Mouse (Mus musculus) small intestine, adult 2 months (tissue): ENCODE results near the gene Edn1. TPM values are rescaled to one million over a fixed set of nuclear protein-coding genes. Genes with fewer than 3 reads are reported as not detected.

ENCODE experiments used
- H3K27ac ChIP-seq: fragments of 200-500 bp; 2 replicates; pipeline ENCODE4 v1.5.1; 2012; ENCODE audit warnings: low read depth, low read length, control low read depth, inconsistent platforms; ENCODE audit not compliant: insufficient read depth
- H3K27me3 ChIP-seq: fragments of 200-500 bp; 2 replicates; pipeline ENCODE4 v1.6.1; 2012; ENCODE audit warnings: mild to moderate bottlenecking, moderate library complexity, low read length, inconsistent platforms; ENCODE audit not compliant: control insufficient read depth, insufficient read depth
- H3K36me3 ChIP-seq: fragments of 200-500 bp; 2 replicates; pipeline ENCODE4 v1.6.1; 2012; ENCODE audit warnings: mild to moderate bottlenecking, low read length, control low read depth, inconsistent platforms; ENCODE audit not compliant: control insufficient read depth, insufficient read depth
- H3K4me1 ChIP-seq: fragments of 200-500 bp; 2 replicates; pipeline ENCODE4 v1.6.1; 2012; ENCODE audit warnings: low read length, inconsistent platforms, mixed read lengths; ENCODE audit not compliant: control insufficient read depth, insufficient read depth, insufficient read length
- H3K4me3 ChIP-seq: fragments of 200-500 bp; 2 replicates; pipeline ENCODE4 v1.5.1; 2012; ENCODE audit warnings: low read depth, mild to moderate bottlenecking, control low read depth, inconsistent platforms, low read length, moderate library complexity
- CTCF ChIP-seq: fragments of 200-500 bp; IDR thresholded peaks from 2 replicates; pipeline ENCODE4 v1.5.1; 2012; ENCODE audit warnings: low read depth, mild to moderate bottlenecking, control low read depth, inconsistent platforms, low read length, moderate library complexity, mixed read lengths; ENCODE audit not compliant: insufficient replicate concordance, insufficient read length; ENCODE audit errors: extremely low read depth
- POLR2A ChIP-seq: fragments of 200-500 bp; IDR thresholded peaks from 2 replicates; pipeline ENCODE4 v1.6.1; 2012; ENCODE audit warnings: low read depth, mild to moderate bottlenecking, control low read depth, inconsistent platforms, low read length, moderate library complexity
- WGBS: fragments of 180-500 bp; shearing (Covaris S2); methylation state at CpG from one replicate; pipeline ENCODE4 v1.1.7; 2018; 5-methylcytosine and 5-hydroxymethylcytosine counted together
- polyA plus RNA-seq: library from polyadenylated mRNA; depleted of rRNA; stranded (reverse); fragments of >200 nt; gene quantifications from 2 replicates; pipeline ENCODE4 v1.2.3, GENCODE M21; 2012

Gene Edn1
- polyA plus RNA-seq, 1 experiment: 2.4 TPM

DNA sequence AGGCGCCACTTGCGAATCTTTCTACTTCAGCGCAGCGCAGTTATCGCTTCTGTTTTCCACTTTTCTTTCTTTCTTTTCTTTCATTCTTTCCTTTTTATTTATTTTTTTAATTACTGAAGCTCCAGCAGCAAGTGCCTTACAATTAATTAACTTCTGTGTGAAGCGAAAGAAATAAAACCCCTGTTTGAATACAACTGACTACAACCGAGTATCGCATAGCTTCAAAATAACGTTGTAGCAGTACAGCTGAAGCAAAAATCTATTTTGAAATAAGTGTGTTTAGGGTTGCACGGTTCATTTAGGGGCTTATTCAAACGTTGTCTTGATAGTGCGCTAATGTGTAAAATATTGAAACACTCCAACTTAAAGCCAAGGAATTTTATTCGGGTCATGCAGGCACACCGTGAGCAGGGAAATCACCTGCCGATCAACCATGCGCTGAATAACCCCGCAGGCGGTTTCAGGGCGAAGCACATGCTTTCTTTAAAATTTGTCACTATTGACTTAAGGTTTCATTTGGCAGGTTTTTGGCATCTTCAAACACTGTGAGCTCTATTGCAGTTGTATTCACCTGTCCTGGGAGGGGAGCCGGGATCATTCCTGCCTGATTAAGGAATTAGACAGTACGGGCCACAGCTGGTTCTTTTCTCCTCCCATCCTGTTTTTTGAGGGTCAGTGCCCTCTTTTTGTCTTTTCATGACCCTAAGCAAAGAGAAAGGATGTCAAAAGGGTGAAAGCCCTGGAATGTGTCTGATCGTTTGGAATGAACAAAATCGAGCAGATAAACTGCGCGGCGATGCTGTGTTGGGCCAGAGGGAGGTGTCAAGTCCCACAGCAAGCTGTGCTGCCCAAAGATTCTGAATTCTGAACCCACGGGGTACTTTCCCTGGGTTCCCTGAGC lies 935 bp downstream of the Edn1 start:
- Histone ChIP-seq H3K27me3 (no peaks in the 10 kb centered on the region), H3K4me1 (peaks cover 13% of the 10 kb centered on the region), H3K4me3 (peak overlapping the region; percentile 64), H3K27ac (no peak overlapping the region), H3K36me3 (no peaks in the 10 kb centered on the region)
- TF ChIP-seq CTCF (peak; percentile 46; the same call in 1 of the 2 replicates), POLR2A (no peak)
- WGBS: 6% methylated on average over 27 of the region's 27 CpGs

DNA sequence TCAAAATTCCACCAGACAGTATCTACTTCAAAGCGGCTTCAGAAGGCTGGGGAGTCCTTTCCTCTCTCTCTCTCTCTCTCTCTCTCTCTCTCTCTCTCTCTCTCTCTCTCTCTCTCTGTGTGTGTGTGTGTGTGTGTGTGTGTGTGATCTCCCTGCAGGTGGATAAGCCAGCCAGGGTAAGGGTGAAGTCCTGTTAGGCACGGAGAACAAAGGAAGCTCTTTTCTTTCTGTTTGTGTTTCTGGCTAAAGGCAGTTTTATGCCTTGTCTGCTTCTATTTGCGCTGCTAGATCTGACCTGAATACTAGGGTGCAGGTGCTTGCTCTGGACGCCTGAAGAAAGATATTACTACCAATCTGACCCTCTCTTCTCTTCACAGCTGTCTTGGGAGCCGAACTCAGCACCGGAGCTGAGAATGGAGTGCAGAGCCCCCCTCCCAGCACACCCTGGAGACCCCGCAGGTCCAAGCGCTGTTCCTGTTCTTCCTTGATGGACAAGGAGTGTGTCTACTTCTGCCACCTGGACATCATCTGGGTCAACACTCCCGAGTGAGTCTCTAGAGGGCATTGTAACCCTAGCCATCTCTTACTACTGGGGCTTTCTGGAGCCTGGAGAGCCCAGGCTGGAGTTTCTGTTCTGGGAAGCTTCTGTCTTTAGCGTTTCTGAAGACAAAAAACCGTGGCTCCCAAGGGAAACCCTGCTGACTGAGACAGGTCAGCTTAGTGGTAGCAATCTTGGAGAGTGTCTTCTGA lies 2.1 kb downstream of the Edn1 start:
- Histone ChIP-seq H3K27me3 (no peaks in the 10 kb centered on the region), H3K27ac (no peak overlapping the region), H3K4me3 (peak overlapping the region; percentile 44), H3K36me3 (no peaks in the 10 kb centered on the region), H3K4me1 (peaks cover 12% of the 10 kb centered on the region)
- WGBS: 15% methylated on average over 11 of the region's 11 CpGs
- TF ChIP-seq POLR2A (no peak), CTCF (peak; percentile 62; the same call in 1 of the 2 replicates)

DNA sequence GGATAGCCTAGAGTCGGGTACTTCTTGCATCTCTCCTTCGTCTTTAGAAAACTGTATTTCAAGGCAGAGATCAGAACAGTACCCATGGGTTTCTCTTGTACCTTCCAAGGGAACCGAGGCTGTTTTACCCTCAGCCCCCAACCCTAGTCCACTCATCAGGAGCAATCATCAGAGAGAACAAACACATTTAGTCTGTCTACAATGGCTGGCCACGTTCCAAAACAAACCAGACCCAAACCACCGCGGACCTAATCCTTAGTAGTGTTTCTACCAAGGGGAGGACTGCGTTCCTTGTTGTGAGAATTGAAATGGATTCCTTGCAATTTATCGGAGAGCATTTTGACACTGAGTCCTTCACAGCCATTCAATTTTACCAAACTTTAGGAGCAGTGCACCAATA lies 2.9 kb downstream of the Edn1 start:
- Histone ChIP-seq H3K27ac (no peak overlapping the region), H3K27me3 (no peaks in the 10 kb centered on the region), H3K4me3 (no peak overlapping the region)

DNA sequence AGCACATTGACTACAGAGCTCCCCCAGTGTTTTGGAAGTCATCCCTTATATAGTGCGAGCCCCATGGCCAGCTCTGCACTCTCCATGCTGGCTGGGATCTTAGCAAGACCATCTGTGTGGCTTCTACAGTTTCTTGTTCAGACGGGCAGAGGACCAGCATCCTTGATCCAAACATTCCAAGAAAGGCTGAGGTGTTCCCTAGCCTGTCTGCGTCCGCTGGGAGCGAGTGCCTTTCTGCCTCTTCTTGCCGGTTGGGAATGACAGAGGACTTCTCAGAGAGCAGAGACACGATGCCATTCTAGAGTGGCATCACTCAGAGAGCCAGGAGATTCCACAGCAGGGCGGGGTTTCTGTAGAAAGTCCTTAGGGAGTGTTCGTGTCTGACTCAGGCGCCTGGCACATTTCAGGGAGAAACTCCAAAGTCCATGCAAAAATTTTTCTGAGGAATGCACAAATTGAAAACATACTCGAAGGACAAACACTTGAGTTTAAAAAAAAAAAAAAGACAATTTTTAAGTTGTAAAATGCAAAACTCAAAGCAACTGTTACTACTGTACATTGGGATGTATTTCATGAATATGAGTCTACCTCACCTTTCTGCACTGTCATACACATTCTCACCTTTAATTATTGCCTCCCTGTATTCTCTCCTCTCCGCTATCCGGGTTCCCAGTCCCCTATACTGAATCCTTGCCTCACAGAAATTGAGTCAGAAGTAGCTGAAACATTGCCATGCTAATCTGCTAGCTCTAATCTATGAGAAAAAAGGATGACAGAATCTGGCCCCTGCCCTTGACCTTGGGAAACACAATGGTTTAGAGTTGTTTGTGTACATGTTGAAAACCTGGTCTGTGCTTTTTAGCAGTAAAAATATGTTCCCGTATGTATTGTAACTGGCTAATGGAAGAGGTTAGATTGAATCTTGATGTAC lies 5.9 kb downstream of the Edn1 start:
- H3K4me3 ChIP-seq: no peak overlapping the region
- H3K27ac ChIP-seq: no peak overlapping the region
- 56% methylated on average over 14 of the region's 14 CpGs for WGBS
- no peaks in the 10 kb centered on the region for H3K36me3 ChIP-seq
- TF ChIP-seq CTCF (no peak), POLR2A (no peak)
- H3K4me1 ChIP-seq: peaks cover 6% of the 10 kb centered on the region
- H3K27me3 ChIP-seq: no peaks in the 10 kb centered on the region

More for the DNA sequence above, 2.9 kb downstream of the Edn1 start:
- TF ChIP-seq POLR2A: no peak
- no peak for TF ChIP-seq CTCF
- Histone ChIP-seq H3K4me1 (peaks cover 10% of the 10 kb centered on the region), H3K36me3 (no peaks in the 10 kb centered on the region)
- 19% methylated on average over 8 of the region's 8 CpGs for WGBS

DNA sequence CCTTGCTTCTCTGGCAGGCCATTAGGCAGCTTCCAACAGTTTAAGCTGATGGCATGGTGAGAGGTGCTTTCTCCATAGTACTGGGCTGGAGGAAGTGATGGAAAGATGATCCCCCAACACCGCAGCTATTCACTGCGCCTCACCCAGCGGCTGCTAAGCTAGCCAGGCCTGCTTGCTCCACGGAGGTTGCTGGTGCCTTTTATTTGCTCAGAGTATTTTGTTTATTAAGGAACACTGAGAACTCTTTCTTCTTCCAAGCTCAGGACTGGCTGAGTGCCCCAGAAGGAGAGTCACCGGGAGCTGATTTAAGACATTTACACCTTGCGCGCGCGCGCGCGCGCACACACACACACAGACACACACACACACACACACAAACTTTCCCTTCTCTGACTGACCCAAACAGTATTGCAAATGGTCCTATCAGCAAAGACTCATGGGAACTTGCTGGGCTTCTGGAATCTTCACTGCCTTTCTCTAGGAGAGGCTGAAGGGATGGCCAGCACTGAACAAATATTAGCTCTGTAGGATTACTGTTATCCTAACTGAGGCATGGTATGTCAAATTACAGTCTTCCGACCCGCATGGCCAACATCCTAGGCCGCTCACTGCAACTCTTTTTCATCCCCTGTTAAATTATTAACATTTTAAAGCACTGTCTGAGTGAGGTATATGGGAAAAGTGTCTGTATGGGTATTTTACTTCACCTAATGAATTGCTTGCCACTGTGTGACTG lies 7.3 kb downstream of the Edn1 start:
- H3K4me3 ChIP-seq: no peak overlapping the region
- 84% methylated on average over 16 of the region's 16 CpGs for WGBS
- no peaks in the 10 kb centered on the region for H3K27me3 ChIP-seq
- H3K36me3 ChIP-seq: no peaks in the 10 kb centered on the region
- TF ChIP-seq CTCF (no peak), POLR2A (no peak)
- H3K4me1 ChIP-seq: peaks cover 6% of the 10 kb centered on the region
- H3K27ac ChIP-seq: no peak overlapping the region

- no peak for TF ChIP-seq CTCF
- no peak for TF ChIP-seq POLR2A
- WGBS: 63% methylated on average over 11 of the region's 11 CpGs
These were observed 8.5 kb downstream of the Edn1 start for GRCm38 (mm10) chr13:42309804-42310203.

More at GRCm38 (mm10) chr13:42309804-42310203, 8.5 kb downstream of the Edn1 start:
- Histone ChIP-seq H3K4me3 (no peak overlapping the region), H3K27ac (no peak overlapping the region), H3K36me3 (no peaks in the 10 kb centered on the region), H3K27me3 (no peaks in the 10 kb centered on the region), H3K4me1 (peaks cover 6% of the 10 kb centered on the region)
